Mouse (Mus musculus): ENCODE results near the gene Cldn6.

- TF ChIP-seq CTCF (IDR thresholded peaks at IDR 0.05): no peak
- no peak for TF ChIP-seq EP300 (IDR thresholded peaks at IDR 0.05; ENCODE audit: insufficient read depth, low read depth, low read length)
These were observed 18.2 kb upstream of the Cldn6 start for GRCm38 (mm10) chr17:23660876-23661200.
